Mouse (Mus musculus): ENCODE results near the gene Timm22.

GRCm38 (mm10) chr11:76392996-76393395 lies 13.8 kb upstream of the Timm22 start:
- no peak for TF ChIP-seq POLR2A (IDR thresholded peaks at IDR 0.05; ENCODE audit: control insufficient read depth, extremely low read depth, insufficient read depth, low read length, poor library complexity)
- no peak for TF ChIP-seq CTCF (IDR thresholded peaks at IDR 0.05; ENCODE audit: borderline replicate concordance, control insufficient read depth, extremely low read depth, insufficient read depth, low read length, poor library complexity)

Measured in thymus, adult 2 months (tissue).